Comparison of ENCODE assay signal across 8 mouse cellular contexts in genomic region chr12:45467058-45467457, GRCm38 (mm10).
DNase-seq lines count a peak whose midpoint lies in the region; ATAC-seq and TF ChIP-seq lines count a peak whose summit lies in the region.

No protein-coding gene starts in this region.

- no peak overlapping the region for H3K4me3 ChIP-seq in intestine, embryonic 15.5 days (replicated peaks)
- H3K4me3 ChIP-seq in intestine, postnatal 0 days (ENCODE audit: low read depth, low read length) = no peak overlapping the region
- no peak overlapping the region for H3K4me3 ChIP-seq in hindbrain, embryonic 14.5 days (replicated peaks; ENCODE audit: low read length)
- no peak overlapping the region for H3K4me3 ChIP-seq in limb, embryonic 14.5 days (replicated peaks; ENCODE audit: low read length)

- H3K4me2 ChIP-seq in intestine, embryonic 15.5 days (replicated peaks) = no peak overlapping the region
- no peak overlapping the region for H3K4me2 ChIP-seq in intestine, postnatal 0 days (replicated peaks; ENCODE audit: low read depth)
- H3K4me2 ChIP-seq in hindbrain, embryonic 14.5 days (replicated peaks) = 0 out of 2 replicates have a peak overlapping the region, but pooled peaks have one; percentile 28
- no peak overlapping the region for H3K4me2 ChIP-seq in limb, embryonic 14.5 days (replicated peaks; ENCODE audit: low read depth, low read length, severe bottlenecking)

- no peak overlapping the region for H3K9ac ChIP-seq in intestine, embryonic 15.5 days
- H3K9ac ChIP-seq in intestine, postnatal 0 days (ENCODE audit: low read depth, low read length) = no peak overlapping the region
- peak overlapping the region; percentile 16; the same call in 1 of the 2 replicates for H3K9ac ChIP-seq in hindbrain, embryonic 14.5 days
- no peak overlapping the region for H3K9ac ChIP-seq in limb, embryonic 14.5 days (ENCODE audit: low read depth, low read length, severe bottlenecking)

- no peaks in the 10 kb centered on the region for H3K9me3 ChIP-seq in intestine, embryonic 15.5 days
- no peaks in the 10 kb centered on the region for H3K9me3 ChIP-seq in intestine, postnatal 0 days (ENCODE audit: control insufficient read depth)
- no peaks in the 10 kb centered on the region for H3K9me3 ChIP-seq in hindbrain, embryonic 14.5 days (ENCODE audit: control insufficient read depth, low read length)
- H3K9me3 ChIP-seq in limb, embryonic 14.5 days (ENCODE audit: control insufficient read depth, low read length) = no peaks in the 10 kb centered on the region

- TF ChIP-seq CTCF in intestine, postnatal 0 days (IDR thresholded peaks at IDR 0.05; ENCODE audit: low read depth) = no peak

- H3K27ac ChIP-seq in intestine, embryonic 15.5 days = no peak overlapping the region
- no peak overlapping the region for H3K27ac ChIP-seq in intestine, postnatal 0 days (ENCODE audit: low read depth, low read length)
- peak overlapping the region; percentile 85 for H3K27ac ChIP-seq in hindbrain, embryonic 14.5 days
- no peak overlapping the region for H3K27ac ChIP-seq in limb, embryonic 14.5 days (replicated peaks; ENCODE audit: low read depth, low read length)

- no peaks in the 10 kb centered on the region for H3K4me1 ChIP-seq in intestine, embryonic 15.5 days (replicated peaks)
- no peaks in the 10 kb centered on the region for H3K4me1 ChIP-seq in intestine, postnatal 0 days (replicated peaks; ENCODE audit: control insufficient read depth, insufficient read depth, low read length)
- peaks cover 15% of the 10 kb centered on the region; the same call in 1 of the 2 replicates for H3K4me1 ChIP-seq in hindbrain, embryonic 14.5 days (replicated peaks; ENCODE audit: control insufficient read depth, insufficient read depth, low read length)
- no peaks in the 10 kb centered on the region for H3K4me1 ChIP-seq in limb, embryonic 14.5 days (ENCODE audit: control insufficient read depth, insufficient read depth, low read length)

- TF ChIP-seq POLR2A in limb, embryonic 14.5 days (IDR thresholded peaks at IDR 0.05; ENCODE audit: borderline replicate concordance, extremely low read depth, insufficient read depth, insufficient read length) = no peak

- DNase-seq in embryo, embryonic 10 days (ENCODE audit: low spot score) = peak; percentile 53
- DNase-seq in hindbrain, embryonic 14.5 days (ENCODE audit: low spot score) = peak; percentile 64
- peak; percentile 81 for DNase-seq in limb, embryonic 14.5 days (ENCODE audit: low spot score)
- peak; percentile 41 for DNase-seq in testis, postnatal 10 days (ENCODE audit: low spot score)
- no peak for DNase-seq in adrenal gland, adult 18-20 months (ENCODE audit: low spot score in 2 of 2)
- DNase-seq in lung, postnatal 14 days = no peak

- peak; percentile 58; the same call in 1 of the 2 replicates for ATAC-seq in intestine, embryonic 15.5 days
- ATAC-seq in intestine, postnatal 0 days = no peak
- ATAC-seq in hindbrain, embryonic 14.5 days (ENCODE audit: low FRiP score) = peak; percentile 75
- no peak for ATAC-seq in limb, embryonic 14.5 days (ENCODE audit: low FRiP score, low read depth)

- 11% methylated on average over 2 of the region's 2 CpGs for WGBS in intestine, embryonic 15.5 days
- WGBS in intestine, postnatal 0 days = 19% methylated on average over 2 of the region's 2 CpGs
- 32% methylated on average over 2 of the region's 2 CpGs for WGBS in hindbrain, embryonic 14.5 days
- 34% methylated on average over 2 of the region's 2 CpGs for WGBS in limb, embryonic 14.5 days

- no peaks in the 10 kb centered on the region for H3K27me3 ChIP-seq in intestine, embryonic 15.5 days (replicated peaks)
- no peaks in the 10 kb centered on the region for H3K27me3 ChIP-seq in intestine, postnatal 0 days (replicated peaks; ENCODE audit: control insufficient read depth, insufficient read depth, low read length)
- H3K27me3 ChIP-seq in hindbrain, embryonic 14.5 days (ENCODE audit: control insufficient read depth, insufficient read depth, low read length) = no peaks in the 10 kb centered on the region
- no peaks in the 10 kb centered on the region for H3K27me3 ChIP-seq in limb, embryonic 14.5 days (ENCODE audit: control insufficient read depth, insufficient read depth, low read length)

- H3K36me3 ChIP-seq in intestine, embryonic 15.5 days = no peaks in the 10 kb centered on the region
- no peaks in the 10 kb centered on the region for H3K36me3 ChIP-seq in intestine, postnatal 0 days (ENCODE audit: control insufficient read depth, insufficient read depth)
- H3K36me3 ChIP-seq in hindbrain, embryonic 14.5 days (replicated peaks; ENCODE audit: control insufficient read depth, insufficient read depth) = no peaks in the 10 kb centered on the region
- H3K36me3 ChIP-seq in limb, embryonic 14.5 days (ENCODE audit: control insufficient read depth, insufficient read depth, low read length) = no peaks in the 10 kb centered on the region

Comparison
In these comparisons a context has a peak if more than half of its experiments do, and no peak if none do; other contexts are left out.
1. ATAC-seq: peak in intestine, embryonic 15.5 days (single experiment) and hindbrain, embryonic 14.5 days (single experiment); none in intestine, postnatal 0 days (single experiment) and limb, embryonic 14.5 days (single experiment).
2. DNase-seq: peak in embryo, embryonic 10 days (single experiment), hindbrain, embryonic 14.5 days (single experiment), limb, embryonic 14.5 days (single experiment) and testis, postnatal 10 days (single experiment); none in adrenal gland, adult 18-20 months (0 of 2) and lung, postnatal 14 days (single experiment).